Mouse (Mus musculus) CD8-positive naive resting alpha-beta T cell, adult 57 days (primary cell): ENCODE data around the gene Odf2. TPM values are rescaled to one million over a fixed set of nuclear protein-coding genes. Genes with fewer than 3 reads are reported as not detected.

Experiments
- total RNA-seq: library from RNA; stranded (reverse); gene quantifications from one replicate; pipeline ENCODE4 v1.2.4, GENCODE M21; 2023

The Odf2 gene
- total RNA-seq: 82.5 TPM

DNA sequence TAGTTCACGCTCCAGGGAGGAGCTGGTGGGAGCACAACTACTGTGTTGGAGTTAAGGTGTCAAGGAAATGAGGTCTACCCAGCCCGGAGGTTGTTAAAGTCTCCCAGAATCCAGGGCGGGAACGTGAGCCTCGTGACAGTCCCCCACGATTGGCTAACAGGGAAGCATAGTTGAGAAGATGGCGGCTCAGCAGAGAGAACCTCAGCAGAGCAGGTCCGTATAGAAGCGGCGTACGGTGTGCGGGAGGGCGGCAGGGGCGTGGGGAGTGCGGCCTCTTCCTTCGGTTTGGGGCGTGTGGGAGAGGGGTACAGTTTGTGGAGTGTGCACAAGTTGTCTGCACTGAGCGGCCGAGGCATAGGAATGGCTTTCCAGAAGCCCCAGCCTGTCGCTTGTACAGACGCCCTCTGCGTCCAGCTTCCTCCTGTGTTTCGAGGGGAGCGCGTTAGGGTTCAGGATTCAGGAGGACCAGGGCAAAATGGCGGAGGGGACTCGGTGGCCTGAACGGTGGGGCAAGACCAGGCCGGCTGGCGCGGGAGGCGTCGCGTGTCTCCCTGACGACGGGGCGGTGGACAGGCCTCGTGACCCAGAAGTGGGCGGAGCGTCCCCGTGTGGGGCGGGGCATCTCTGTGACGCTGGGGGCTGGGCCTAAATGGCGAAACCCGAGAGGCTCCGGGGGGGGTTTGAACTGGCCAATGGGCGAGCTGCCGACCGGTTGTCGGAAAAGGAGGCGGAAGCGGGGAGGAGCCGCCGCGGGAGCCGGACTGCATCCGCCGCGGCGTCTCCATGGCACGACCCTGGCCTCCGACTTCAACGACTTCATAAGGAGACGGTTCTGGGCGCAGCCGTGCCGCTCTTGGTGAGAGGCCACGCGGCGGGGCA, at the start of gene Odf2:
Odf2 (plus strand) TSS at position 156 of the 879 bp plus-strand sequence.

GRCm38 (mm10) chr2:29868949-29869645, 19.9 kb upstream of the Odf2 start, which contains the start of gene Cercam:
Cercam (plus strand) TSS chr2:29869164.

DNA sequence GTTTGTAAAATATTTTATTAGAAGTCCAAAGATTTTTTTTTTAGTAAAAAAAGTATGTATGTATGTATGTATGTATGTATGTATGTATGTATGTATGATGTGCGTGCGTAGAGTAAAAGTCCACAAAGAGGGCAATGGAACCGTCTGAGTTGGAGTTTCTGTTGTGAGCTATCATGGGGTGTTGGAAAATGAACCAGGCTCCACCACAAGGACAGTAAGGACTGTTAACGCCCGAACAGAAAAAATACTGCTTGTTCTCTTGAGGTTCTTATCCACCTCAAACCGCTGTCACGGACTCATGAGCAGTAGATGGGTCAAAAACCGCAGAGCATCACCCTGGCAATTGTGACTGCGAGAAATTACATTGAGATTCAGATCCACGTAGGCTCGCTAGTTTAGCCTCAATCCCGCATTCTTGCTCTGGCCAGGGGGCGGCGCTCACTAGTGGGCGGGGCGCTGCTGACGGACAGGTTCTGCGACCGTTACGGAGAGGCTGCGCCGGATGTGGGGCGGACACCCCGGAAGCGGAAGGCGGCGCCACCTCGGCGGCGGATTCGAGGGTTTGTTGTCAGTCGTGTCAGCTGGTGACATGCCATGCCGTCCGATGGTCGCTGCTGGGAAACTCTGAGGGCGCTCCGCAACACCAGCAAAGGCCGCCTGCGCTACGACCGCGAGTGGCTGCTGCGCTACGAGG, 46.0 kb downstream of the Odf2 start, which contains the start of gene Gle1:
Gle1 (plus strand) TSS at position 521 of the 694 bp plus-strand sequence.

GRCm38 (mm10) chr2:29965250-29965843, 76.3 kb downstream of the Odf2 start, which contains the start of gene Sptan1:
Sptan1 (plus strand) TSS chr2:29965560.

Other genes with a start within 250 kb of the Odf2 start
- gene Gm13420, start 137.5 kb upstream of the Odf2 start, total RNA-seq: not detected
- not detected for gene Gm13547, start 129.9 kb upstream of the Odf2 start, total RNA-seq
- gene Coq4, start 101.7 kb upstream of the Odf2 start, total RNA-seq: 5.6 TPM
- gene Trub2, start 100.7 kb upstream of the Odf2 start, total RNA-seq: 51.4 TPM
- gene Slc27a4, start 86.6 kb upstream of the Odf2 start, total RNA-seq: 12.1 TPM
- 58.1 TPM for gene Urm1, start 69.1 kb upstream of the Odf2 start, total RNA-seq
- gene Cercam, start 20.1 kb upstream of the Odf2 start, total RNA-seq: 4.4 TPM
- gene Gle1, start 46.2 kb downstream of the Odf2 start, total RNA-seq: 79.3 TPM
- gene Sptan1, start 76.3 kb downstream of the Odf2 start, total RNA-seq: 284 TPM
- 2.9 TPM for gene Wdr34, start 159.7 kb downstream of the Odf2 start, total RNA-seq
- gene Set, start 168.2 kb downstream of the Odf2 start, total RNA-seq: 256 TPM
- 0.86 TPM for gene Pkn3, start 188.5 kb downstream of the Odf2 start, total RNA-seq
- 13.0 TPM for gene Zdhhc12, start 204.4 kb downstream of the Odf2 start, total RNA-seq
- gene Zer1, start 235.4 kb downstream of the Odf2 start, total RNA-seq: 71.3 TPM
- 31.9 TPM for gene Tbc1d13, start 244.5 kb downstream of the Odf2 start, total RNA-seq